Mouse (Mus musculus): ENCODE results near the gene Gm156. TPM values are rescaled to one million over a fixed set of nuclear protein-coding genes. Genes with fewer than 3 reads are reported as not detected.

The Gm156 gene
- polyA plus RNA-seq (2014; fragmentation: Illumina TruSeq; extraction: RNeasy Lipid Tissue Mini Kit (QIAGEN cat#74804); ENCODE audit: low read depth, low replicate concordance): not detected

GRCm38 (mm10) chr6:129784170-129784569, at the start of gene Gm156:
Gene Gm156 (minus strand): TSS chr6:129784270.

GRCm38 (mm10) chr6:129740069-129740721, 43.9 kb downstream of the Gm156 start, which contains the start of gene Klri2:
Gene Klri2 (minus strand): TSS chr6:129740484.

GRCm38 (mm10) chr6:129717032-129717431, 67.0 kb downstream of the Gm156 start, which contains the start of gene Klri1:
Gene Klri1 (minus strand): TSS chr6:129717132.

Other genes with a start within 250 kb of the Gm156 start
- 1.7 TPM for gene Klre1, start 206.4 kb downstream of the Gm156 start, polyA plus RNA-seq (2014; fragmentation: Illumina TruSeq; extraction: RNeasy Lipid Tissue Mini Kit (QIAGEN cat#74804); ENCODE audit: low read depth, low replicate concordance)
- 14.2 TPM for gene Klrd1, start 192.5 kb downstream of the Gm156 start, polyA plus RNA-seq (2014; fragmentation: Illumina TruSeq; extraction: RNeasy Lipid Tissue Mini Kit (QIAGEN cat#74804); ENCODE audit: low read depth, low replicate concordance)
- gene Klrk1, start 160.4 kb downstream of the Gm156 start, polyA plus RNA-seq (2014; fragmentation: Illumina TruSeq; extraction: RNeasy Lipid Tissue Mini Kit (QIAGEN cat#74804); ENCODE audit: low read depth, low replicate concordance): 4.1 TPM
- not detected for gene Klrc3, start 140.9 kb downstream of the Gm156 start, polyA plus RNA-seq (2014; fragmentation: Illumina TruSeq; extraction: RNeasy Lipid Tissue Mini Kit (QIAGEN cat#74804); ENCODE audit: low read depth, low replicate concordance)
- 1.3 TPM for gene Klrc2, start 123.6 kb downstream of the Gm156 start, polyA plus RNA-seq (2014; fragmentation: Illumina TruSeq; extraction: RNeasy Lipid Tissue Mini Kit (QIAGEN cat#74804); ENCODE audit: low read depth, low replicate concordance)
- gene Klrc1, start 105.3 kb downstream of the Gm156 start, polyA plus RNA-seq (2014; fragmentation: Illumina TruSeq; extraction: RNeasy Lipid Tissue Mini Kit (QIAGEN cat#74804); ENCODE audit: low read depth, low replicate concordance): 1.9 TPM
- gene Klri1, start 67.1 kb downstream of the Gm156 start, polyA plus RNA-seq (2014; fragmentation: Illumina TruSeq; extraction: RNeasy Lipid Tissue Mini Kit (QIAGEN cat#74804); ENCODE audit: low read depth, low replicate concordance): 2.4 TPM
- gene Klri2, start 43.8 kb downstream of the Gm156 start, polyA plus RNA-seq (2014; fragmentation: Illumina TruSeq; extraction: RNeasy Lipid Tissue Mini Kit (QIAGEN cat#74804); ENCODE audit: low read depth, low replicate concordance): 0.85 TPM
- gene Gm17631, start 78.4 kb upstream of the Gm156 start, polyA plus RNA-seq (2014; fragmentation: Illumina TruSeq; extraction: RNeasy Lipid Tissue Mini Kit (QIAGEN cat#74804); ENCODE audit: low read depth, low replicate concordance): not detected
- gene Klra17, start 92.4 kb upstream of the Gm156 start, polyA plus RNA-seq (2014; fragmentation: Illumina TruSeq; extraction: RNeasy Lipid Tissue Mini Kit (QIAGEN cat#74804); ENCODE audit: low read depth, low replicate concordance): 1.1 TPM
- gene Klra5, start 133.4 kb upstream of the Gm156 start, polyA plus RNA-seq (2014; fragmentation: Illumina TruSeq; extraction: RNeasy Lipid Tissue Mini Kit (QIAGEN cat#74804); ENCODE audit: low read depth, low replicate concordance): not detected
- gene Klra6, start 242.7 kb upstream of the Gm156 start, polyA plus RNA-seq (2014; fragmentation: Illumina TruSeq; extraction: RNeasy Lipid Tissue Mini Kit (QIAGEN cat#74804); ENCODE audit: low read depth, low replicate concordance): 1.2 TPM

All from sigmoid colon, adult 10 weeks (tissue).